Mouse (Mus musculus) cortical plate, adult 2 months (tissue): ENCODE results near the gene Larp4b. TPM values are rescaled to one million over a fixed set of nuclear protein-coding genes. Genes with fewer than 3 reads are reported as not detected.

Source experiments
- H3K27ac ChIP-seq: fragments of 200-500 bp; 2 replicates; pipeline ENCODE4 v1.5.1; 2012; ENCODE audit warnings: low read length, control low read depth, inconsistent platforms; ENCODE audit not compliant: insufficient read depth
- H3K4me1 ChIP-seq: fragments of 200-500 bp; 2 replicates; pipeline ENCODE4 v1.6.1; 2011; ENCODE audit warnings: low read length; ENCODE audit not compliant: control insufficient read depth, insufficient read depth
- H3K4me3 ChIP-seq: fragments of 200-500 bp; 2 replicates; pipeline ENCODE4 v1.5.1; 2011; ENCODE audit warnings: mild to moderate bottlenecking, low read length, control low read depth; ENCODE audit not compliant: insufficient read depth
- CTCF ChIP-seq: fragments of 200-500 bp; IDR thresholded peaks from 2 replicates; pipeline ENCODE4 v1.5.1; 2011; ENCODE audit warnings: mild to moderate bottlenecking, control low read depth, low read length; ENCODE audit not compliant: insufficient read depth; ENCODE audit errors: extremely low read depth
- POLR2A ChIP-seq: fragments of 200-500 bp; IDR thresholded peaks from 2 replicates; pipeline ENCODE4 v1.6.1; 2011; ENCODE audit warnings: mild to moderate bottlenecking, low read length, control low read depth; ENCODE audit not compliant: insufficient read depth; ENCODE audit errors: extremely low read depth
- polyA plus RNA-seq: library from polyadenylated mRNA; depleted of rRNA; stranded (reverse); fragments of >200 nt; gene quantifications from 2 replicates; pipeline ENCODE4 v1.2.3, GENCODE M21; 2012

The Larp4b gene
- polyA plus RNA-seq, 1 experiment = 31.7 TPM

- H3K4me3 ChIP-seq = no peak overlapping the region
- no peak overlapping the region for H3K27ac ChIP-seq
- TF ChIP-seq POLR2A (no peak), CTCF (no peak)
- peaks cover 6% of the 10 kb centered on the region; the same call in 1 of the 2 replicates for H3K4me1 ChIP-seq
Observed at GRCm38 (mm10) chr13:9187156-9187555, 93.5 kb downstream of the Larp4b start.

GRCm38 (mm10) chr13:9187566-9188530 lies 94.2 kb downstream of the Larp4b start:
- Histone ChIP-seq H3K4me1 (peaks cover 6% of the 10 kb centered on the region; the same call in 1 of the 2 replicates), H3K27ac (no peak overlapping the region), H3K4me3 (no peak overlapping the region)
- no peak for TF ChIP-seq CTCF
- no peak for TF ChIP-seq POLR2A

GRCm38 (mm10) chr13:9189481-9189880 lies 95.8 kb downstream of the Larp4b start:
- no peak overlapping the region for H3K27ac ChIP-seq
- H3K4me1 ChIP-seq = peaks cover 6% of the 10 kb centered on the region; the same call in 1 of the 2 replicates
- no peak overlapping the region for H3K4me3 ChIP-seq
- TF ChIP-seq CTCF = no peak
- no peak for TF ChIP-seq POLR2A

GRCm38 (mm10) chr13:9191172-9192140 lies 97.8 kb downstream of the Larp4b start:
- TF ChIP-seq CTCF (no peak), POLR2A (0 out of 2 replicates have a peak, but pooled peaks have one; percentile 39)
- Histone ChIP-seq H3K4me3 (no peak overlapping the region), H3K4me1 (peaks cover 6% of the 10 kb centered on the region; the same call in 1 of the 2 replicates), H3K27ac (no peak overlapping the region; the same call in 1 of the 2 replicates)

- H3K27ac ChIP-seq = no peak overlapping the region
- TF ChIP-seq POLR2A (no peak), CTCF (no peak)
- H3K4me3 ChIP-seq = no peak overlapping the region
- peaks cover 4% of the 10 kb centered on the region; the same call in 1 of the 2 replicates for H3K4me1 ChIP-seq
Observed at GRCm38 (mm10) chr13:9192797-9193330, 99.2 kb downstream of the Larp4b start.

GRCm38 (mm10) chr13:9194656-9195055 lies 101.0 kb downstream of the Larp4b start:
- H3K27ac ChIP-seq = no peak overlapping the region
- no peak overlapping the region for H3K4me3 ChIP-seq
- peaks cover 4% of the 10 kb centered on the region; the same call in 1 of the 2 replicates for H3K4me1 ChIP-seq
- TF ChIP-seq CTCF (0 out of 2 replicates have a peak, but pooled peaks have one; percentile 14), POLR2A (no peak)

- TF ChIP-seq POLR2A = no peak
- no peak for TF ChIP-seq CTCF
- Histone ChIP-seq H3K27ac (no peak overlapping the region), H3K4me3 (no peak overlapping the region), H3K4me1 (peaks cover 4% of the 10 kb centered on the region; the same call in 1 of the 2 replicates)
Observed at GRCm38 (mm10) chr13:9195565-9195964, 101.9 kb downstream of the Larp4b start.

- TF ChIP-seq POLR2A (no peak), CTCF (no peak)
Observed at GRCm38 (mm10) chr13:9198106-9198505, 104.4 kb downstream of the Larp4b start.

GRCm38 (mm10) chr13:9198728-9199464 lies 105.2 kb downstream of the Larp4b start:
- TF ChIP-seq CTCF = no peak
- TF ChIP-seq POLR2A = no peak
- Histone ChIP-seq H3K27ac (no peak overlapping the region), H3K4me1 (no peaks in the 10 kb centered on the region), H3K4me3 (no peak overlapping the region)

More at GRCm38 (mm10) chr13:9198106-9198505, 104.4 kb downstream of the Larp4b start:
- Histone ChIP-seq H3K4me1 (no peaks in the 10 kb centered on the region), H3K4me3 (no peak overlapping the region), H3K27ac (no peak overlapping the region)
